Mouse (Mus musculus) effector memory CD4-positive, alpha-beta T cell, adult 5 months (primary cell): ENCODE results near the gene Zfp566. TPM values are rescaled to one million over a fixed set of nuclear protein-coding genes. Genes with fewer than 3 reads are reported as not detected.

Source experiments
- polyA plus RNA-seq: library from polyadenylated mRNA; unstranded; fragments of 100-300 nt; shearing (Covaris generic); gene quantifications from one replicate; pipeline ENCODE4 v1.2.1, GENCODE M21; 2017

The Zfp566 gene
- polyA plus RNA-seq: 8.9 TPM

DNA sequence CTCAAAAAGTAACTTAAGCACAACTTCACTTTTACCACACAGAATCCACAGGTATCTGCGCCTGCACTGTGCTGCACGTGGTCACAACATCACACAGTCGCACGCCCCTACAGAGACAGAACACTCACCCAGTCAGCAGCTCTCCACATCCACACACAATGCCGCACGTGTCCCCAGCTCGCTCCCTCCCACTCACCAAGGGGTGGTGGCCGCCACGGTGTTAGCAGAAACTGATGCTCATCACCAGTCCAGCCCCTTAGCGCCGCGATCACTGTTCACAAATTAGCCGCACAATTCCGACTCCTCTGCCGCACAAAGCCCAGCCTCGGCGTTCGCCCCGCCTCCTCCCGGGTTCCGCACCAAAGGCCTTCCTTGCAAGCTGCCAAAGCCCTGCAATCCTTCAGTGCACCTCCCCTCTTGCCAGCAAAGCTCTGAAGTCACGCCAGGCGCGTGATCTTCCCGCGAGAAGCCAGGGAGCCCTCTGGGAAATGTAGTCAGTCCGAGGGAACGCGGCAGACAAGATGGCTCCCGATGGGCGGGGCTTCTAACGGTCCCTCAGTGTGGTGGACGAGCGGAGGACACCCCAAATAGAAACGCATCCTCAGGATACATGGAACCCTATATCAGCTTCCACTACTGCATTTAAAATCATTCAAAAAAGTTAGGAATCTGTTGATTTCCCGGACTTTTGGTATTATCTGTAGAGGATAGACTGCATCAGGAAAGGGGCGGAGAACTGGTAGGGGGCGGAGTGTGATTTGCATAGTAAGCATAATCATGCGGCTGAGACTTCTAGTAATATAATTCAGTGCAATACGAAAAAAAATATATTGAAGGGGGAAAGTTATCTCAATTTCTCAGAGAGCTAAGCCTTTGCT lies at the start of gene Zfp566, which contains the start of gene Gm26920:
TSS of gene Zfp566 (minus strand) at position 436 of the 878 bp plus-strand sequence.
TSS of gene Gm26920 (minus strand) at position 319 of the 878 bp plus-strand sequence.

DNA sequence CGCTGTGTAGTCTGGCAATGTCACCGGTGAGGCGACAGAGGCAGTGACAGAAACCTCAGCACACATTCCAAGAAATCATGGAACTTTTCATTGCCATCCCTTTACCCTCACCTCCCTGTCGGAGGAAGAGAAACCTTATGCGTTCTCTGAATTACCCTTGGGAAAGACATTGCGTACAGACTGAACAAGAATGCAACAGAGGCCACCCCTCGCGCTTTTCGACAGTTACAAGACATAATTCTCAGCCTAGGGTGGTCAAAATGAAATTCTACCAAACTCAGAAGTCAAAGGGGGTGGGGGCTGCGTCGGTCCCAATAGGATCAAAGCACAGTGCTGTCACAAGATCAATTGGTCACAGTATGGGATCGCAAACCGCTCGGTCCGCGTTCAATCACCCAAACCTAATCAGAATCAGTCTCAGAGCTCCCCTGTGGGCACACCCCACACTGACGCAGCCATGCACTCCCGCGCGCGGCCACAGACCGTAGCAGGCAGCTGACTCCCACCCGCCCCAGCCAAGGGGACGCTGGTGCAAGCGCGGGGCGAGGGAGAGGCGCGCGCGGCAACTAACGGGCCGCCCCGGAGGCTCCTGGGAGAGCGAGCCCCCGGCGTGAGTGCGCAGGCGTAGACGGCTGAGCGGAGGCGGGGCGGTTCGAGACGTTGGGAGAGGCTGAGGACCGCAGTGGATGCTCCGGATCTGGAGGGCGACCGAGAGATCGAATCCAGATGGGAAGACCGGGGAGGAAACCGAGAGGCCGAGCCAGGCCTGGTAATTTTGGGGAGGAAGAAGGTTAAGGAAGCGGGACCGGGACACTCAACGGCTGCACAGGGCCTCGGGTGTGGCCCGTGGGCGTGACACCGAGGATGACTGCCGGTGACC lies 31.2 kb upstream of the Zfp566 start, which contains the start of gene Zfp382:
TSS of gene Zfp382 (plus strand) at position 635 of the 880 bp plus-strand sequence.

DNA sequence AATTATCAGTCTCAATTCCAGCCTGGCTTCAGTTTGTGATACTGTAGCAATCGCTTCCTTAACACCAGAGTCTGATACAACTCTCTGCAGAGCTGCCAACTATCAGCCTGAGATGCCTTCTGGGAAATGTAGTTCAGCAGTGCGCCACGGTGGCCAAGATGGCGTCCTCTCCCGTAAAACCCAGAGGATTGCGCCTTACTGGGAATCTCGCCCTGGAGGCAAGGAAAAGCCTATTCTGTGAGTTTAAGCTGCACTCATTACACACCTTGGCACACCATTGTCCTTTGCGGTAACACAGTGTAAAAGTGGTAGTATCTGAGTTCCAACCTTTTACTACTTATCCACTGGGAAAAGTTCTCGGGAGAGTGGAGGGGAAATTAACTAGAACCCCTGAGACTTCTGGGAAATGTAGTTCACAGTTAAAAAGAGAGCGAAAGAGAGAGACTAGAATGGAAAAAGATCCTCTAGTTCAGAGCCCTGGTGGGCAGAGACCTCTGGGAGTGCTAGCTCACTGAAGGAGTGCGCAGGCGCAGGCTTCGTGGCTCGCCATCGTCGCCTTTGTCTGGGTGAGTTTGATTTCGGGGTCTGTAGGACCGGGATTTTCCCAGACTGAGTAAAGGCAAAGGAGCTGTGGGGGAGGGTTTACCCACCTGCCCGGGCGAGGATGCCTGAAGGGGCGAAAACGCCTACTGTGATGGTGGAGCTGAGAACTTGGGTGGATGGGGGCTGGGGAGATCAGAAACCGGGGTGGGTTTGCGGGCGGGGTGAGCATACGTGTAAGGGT lies 4.5 kb upstream of the Zfp566 start, which contains the start of gene Zfp260:
TSS of gene Zfp260 (plus strand) at position 132 of the 784 bp plus-strand sequence.

DNA sequence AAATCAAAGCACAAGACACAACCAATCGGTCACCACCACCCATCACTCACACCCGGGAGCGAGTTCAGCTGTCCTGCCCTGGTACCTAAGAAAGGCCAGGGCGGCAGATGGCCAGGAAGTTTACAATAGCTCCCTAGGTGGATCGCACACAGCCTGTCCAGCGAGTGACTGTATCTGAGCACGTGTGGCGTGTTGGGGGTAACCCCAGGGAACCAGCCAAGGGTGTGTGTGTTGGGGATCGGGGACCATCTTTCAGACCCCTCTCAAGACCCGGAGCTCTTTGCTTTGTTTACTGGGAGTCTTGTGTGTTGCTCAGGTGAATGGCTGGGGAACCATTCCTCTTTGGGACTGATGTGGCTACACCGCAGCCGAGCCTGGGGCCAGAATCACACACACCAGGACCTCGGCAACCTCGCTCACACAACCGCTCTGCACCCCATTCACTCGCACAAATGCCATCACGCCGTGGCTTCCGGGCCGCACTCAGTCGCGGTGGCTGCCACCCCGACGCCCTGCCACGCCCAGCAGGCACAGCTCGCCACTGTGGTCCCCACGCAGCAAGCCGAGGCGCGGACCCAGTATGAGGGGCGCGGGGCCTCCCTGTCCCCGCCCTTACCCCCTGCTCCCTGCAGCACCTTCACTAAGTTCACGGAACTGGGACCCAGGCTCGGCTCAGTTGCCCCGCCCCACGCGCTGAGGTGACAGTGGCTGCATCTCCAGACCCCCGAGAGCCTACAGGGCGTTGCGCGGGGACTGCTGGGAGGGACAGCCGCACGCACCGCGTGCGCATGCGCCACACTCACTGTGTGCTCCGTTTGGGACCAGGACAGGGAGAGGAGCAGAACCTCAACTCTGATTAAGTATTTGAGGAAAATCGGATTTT lies 17.9 kb downstream of the Zfp566 start, which contains the start of gene Zfp82:
TSS of gene Zfp82 (minus strand) at position 755 of the 883 bp plus-strand sequence.

DNA sequence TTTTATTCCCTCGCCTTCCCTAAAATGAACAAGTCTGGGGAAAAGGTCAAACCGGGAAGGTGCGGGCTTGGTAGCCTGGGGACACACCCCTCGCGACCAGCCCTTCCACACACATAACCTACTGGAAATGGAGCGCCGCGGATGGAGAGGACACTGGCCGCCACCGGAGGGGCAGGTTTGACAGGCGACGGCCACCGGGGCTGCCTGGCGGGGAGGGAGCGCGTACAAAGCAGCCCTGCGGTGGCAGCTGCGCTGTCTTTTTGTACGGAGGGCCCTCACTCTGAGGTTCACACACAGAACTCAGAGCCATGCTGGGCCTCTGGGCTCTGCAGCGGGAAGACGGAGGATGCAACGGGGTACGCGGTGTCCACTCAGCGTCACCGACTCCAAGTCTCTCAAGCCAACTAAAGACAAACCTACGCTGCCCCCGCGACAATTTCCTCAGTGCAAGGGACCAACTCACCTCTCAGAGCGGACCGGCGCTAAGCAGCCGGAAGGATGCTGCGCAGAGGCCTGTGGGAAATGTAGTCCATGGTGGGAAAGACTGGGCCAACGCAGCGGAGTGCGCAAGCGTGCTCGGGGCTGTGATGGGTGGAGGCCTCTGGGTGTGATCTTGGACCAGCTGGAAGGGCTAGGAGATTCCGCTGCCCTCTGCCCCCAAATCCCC lies 39.3 kb downstream of the Zfp566 start, which contains the start of gene Zfp14:
TSS of gene Zfp14 (minus strand) at position 499 of the 667 bp plus-strand sequence.

Other genes with a start within 250 kb of the Zfp566 start
- gene Zfp940, start 236.9 kb downstream of the Zfp566 start, polyA plus RNA-seq: 2.5 TPM
- gene Zfp420, start 230.5 kb downstream of the Zfp566 start, polyA plus RNA-seq: 8.2 TPM
- gene Zfp27, start 184.0 kb downstream of the Zfp566 start, polyA plus RNA-seq: 2.1 TPM
- 0.51 TPM for gene Zfp383, start 182.3 kb downstream of the Zfp566 start, polyA plus RNA-seq
- gene Zfp74, start 136.4 kb downstream of the Zfp566 start, polyA plus RNA-seq: 4.2 TPM
- 5.6 TPM for gene Zfp568, start 106.6 kb downstream of the Zfp566 start, polyA plus RNA-seq
- gene Zfp14, start 39.1 kb downstream of the Zfp566 start, polyA plus RNA-seq: 1.2 TPM
- 4.6 TPM for gene Zfp82, start 17.6 kb downstream of the Zfp566 start, polyA plus RNA-seq
- not detected for gene Gm26920, start 117 bp downstream of the Zfp566 start, polyA plus RNA-seq
- gene Zfp260, start 4.2 kb upstream of the Zfp566 start, polyA plus RNA-seq: 57.5 TPM
- 9.1 TPM for gene Zfp382, start 31.4 kb upstream of the Zfp566 start, polyA plus RNA-seq
- 26.4 TPM for gene Zfp146, start 79.2 kb upstream of the Zfp566 start, polyA plus RNA-seq
- not detected for gene Cox7a1, start 93.6 kb upstream of the Zfp566 start, polyA plus RNA-seq
- 71.9 TPM for gene Capns1, start 108.3 kb upstream of the Zfp566 start, polyA plus RNA-seq
- gene Polr2i, start 141.4 kb upstream of the Zfp566 start, polyA plus RNA-seq: 22.1 TPM
- 59.1 TPM for gene Tbcb, start 141.7 kb upstream of the Zfp566 start, polyA plus RNA-seq
- not detected for gene Ovol3, start 145.2 kb upstream of the Zfp566 start, polyA plus RNA-seq
- 0.37 TPM for gene Thap8, start 189.6 kb upstream of the Zfp566 start, polyA plus RNA-seq
- gene Wdr62, start 189.9 kb upstream of the Zfp566 start, polyA plus RNA-seq: 5.2 TPM
- gene Clip3, start 201.2 kb upstream of the Zfp566 start, polyA plus RNA-seq: 0.41 TPM
- gene Alkbh6, start 218.2 kb upstream of the Zfp566 start, polyA plus RNA-seq: 86.8 TPM
- gene Syne4, start 224.3 kb upstream of the Zfp566 start, polyA plus RNA-seq: 5.9 TPM
- gene E130208F15Rik, start 231.2 kb upstream of the Zfp566 start, polyA plus RNA-seq: not detected
- gene Sdhaf1, start 233.4 kb upstream of the Zfp566 start, polyA plus RNA-seq: 20.6 TPM